Mouse (Mus musculus) MEL (cell line): ENCODE results near the gene Slc17a1.

Source experiments
- BHLHE40 ChIP-seq: IDR thresholded peaks from 2 replicates; pipeline ENCODE4 v1.6.1; 2012; ENCODE audit warnings: low read depth, mild to moderate bottlenecking, inconsistent platforms, low read length, improper control_type of control experiment, borderline replicate concordance
- CTCF ChIP-seq, 3 experiments: IDR thresholded peaks in 2 of 3; conservative IDR thresholded peaks in 1 of 3; 2 replicates each; pipeline ENCODE4 v1.5.1; 2011 to 2012; ENCODE audit warnings: low read length in 3 of 3, low read depth in 2 of 3, mild to moderate bottlenecking in 2 of 3, improper control_type of control experiment in 1 of 3, inconsistent platforms in 1 of 3, mixed read lengths in 1 of 3, moderate library complexity in 1 of 3; ENCODE audit not compliant: control insufficient read depth in 1 of 3, insufficient read depth in 1 of 3, poor library complexity in 1 of 3, severe bottlenecking in 1 of 3
- EP300 ChIP-seq, 2 experiments: IDR thresholded peaks; 2 replicates each; pipeline ENCODE4 v1.6.1; 2011; ENCODE audit warnings: improper control_type of control experiment in 2 of 2, low read length in 2 of 2, low read depth in 1 of 2, mild to moderate bottlenecking in 1 of 2
- GABPA ChIP-seq: IDR thresholded peaks from 2 replicates; pipeline ENCODE4 v1.6.1; 2012; ENCODE audit warnings: low read depth, mild to moderate bottlenecking, inconsistent platforms, low read length, improper control_type of control experiment, moderate library complexity
- GATA1 ChIP-seq: IDR thresholded peaks from 2 replicates; pipeline ENCODE4 v1.6.1; 2011; ENCODE audit warnings: low read depth, low read length, improper control_type of control experiment
- HCFC1 ChIP-seq: IDR thresholded peaks from 2 replicates; pipeline ENCODE4 v1.6.1; 2012; ENCODE audit warnings: low read depth, mild to moderate bottlenecking, inconsistent platforms, low read length, improper control_type of control experiment, moderate library complexity
- MAX ChIP-seq: IDR thresholded peaks from 2 replicates; pipeline ENCODE4 v1.6.1; 2011; ENCODE audit warnings: low read length, improper control_type of control experiment
- MEF2A ChIP-seq: IDR thresholded peaks from 2 replicates; pipeline ENCODE4 v1.6.1; 2014; ENCODE audit warnings: low read depth, mild to moderate bottlenecking, inconsistent platforms, low read length, improper control_type of control experiment; ENCODE audit not compliant: poor library complexity, insufficient replicate concordance, severe bottlenecking; ENCODE audit errors: extremely low read depth
- MXI1 ChIP-seq: IDR thresholded peaks from 2 replicates; pipeline ENCODE4 v1.6.1; 2011; ENCODE audit warnings: mild to moderate bottlenecking, low read depth, low read length, improper control_type of control experiment
- MYB ChIP-seq: IDR thresholded peaks from 2 replicates; pipeline ENCODE4 v1.6.1; 2011; ENCODE audit warnings: mild to moderate bottlenecking, low read depth, low read length, improper control_type of control experiment
- POLR2A ChIP-seq, 2 experiments: IDR thresholded peaks; 2 replicates each; pipeline ENCODE4 v1.6.1; 2011 to 2012; ENCODE audit warnings: low read length in 2 of 2, mild to moderate bottlenecking in 2 of 2, control low read depth in 1 of 2, improper control_type of control experiment in 1 of 2, low read depth in 1 of 2, moderate library complexity in 1 of 2; ENCODE audit not compliant: control insufficient read depth in 1 of 2, insufficient read depth in 1 of 2, poor library complexity in 1 of 2
- POLR2AphosphoS5 ChIP-seq: IDR thresholded peaks from 2 replicates; pipeline ENCODE4 v1.6.1; 2012; ENCODE audit warnings: low read depth, borderline replicate concordance, mild to moderate bottlenecking, inconsistent platforms, low read length, moderate library complexity, mixed read lengths
- RCOR1 ChIP-seq: IDR thresholded peaks from 2 replicates; pipeline ENCODE4 v1.6.1; 2012; ENCODE audit warnings: low read depth, mild to moderate bottlenecking, inconsistent platforms, low read length, improper control_type of control experiment

GRCm38 (mm10) chr13:23930461-23930860, 62.9 kb downstream of the Slc17a1 start:
- TF ChIP-seq CTCF (IDR thresholded peaks at IDR 0.05 in 2 of 3, conservative IDR thresholded peaks at IDR 0.05 in 1 of 3; ENCODE audit: control insufficient read depth in 1 of 3, insufficient read depth in 1 of 3, low read depth in 2 of 3, low read length in 3 of 3, poor library complexity in 1 of 3, severe bottlenecking in 1 of 3) (no peak), POLR2A (IDR thresholded peaks at IDR 0.05; ENCODE audit: control insufficient read depth in 1 of 2, insufficient read depth in 1 of 2, low read depth in 1 of 2, low read length in 2 of 2, poor library complexity in 1 of 2) (no peak), EP300 (IDR thresholded peaks at IDR 0.05; ENCODE audit: low read depth in 1 of 2, low read length in 2 of 2) (no peak), GATA1 (no peak), MAX (no peak), GABPA (no peak), POLR2AphosphoS5 (no peak), RCOR1 (no peak), HCFC1 (no peak), MXI1 (no peak), MEF2A (no peak), MYB (no peak), BHLHE40 (no peak)
